In the genomic region with DNA sequence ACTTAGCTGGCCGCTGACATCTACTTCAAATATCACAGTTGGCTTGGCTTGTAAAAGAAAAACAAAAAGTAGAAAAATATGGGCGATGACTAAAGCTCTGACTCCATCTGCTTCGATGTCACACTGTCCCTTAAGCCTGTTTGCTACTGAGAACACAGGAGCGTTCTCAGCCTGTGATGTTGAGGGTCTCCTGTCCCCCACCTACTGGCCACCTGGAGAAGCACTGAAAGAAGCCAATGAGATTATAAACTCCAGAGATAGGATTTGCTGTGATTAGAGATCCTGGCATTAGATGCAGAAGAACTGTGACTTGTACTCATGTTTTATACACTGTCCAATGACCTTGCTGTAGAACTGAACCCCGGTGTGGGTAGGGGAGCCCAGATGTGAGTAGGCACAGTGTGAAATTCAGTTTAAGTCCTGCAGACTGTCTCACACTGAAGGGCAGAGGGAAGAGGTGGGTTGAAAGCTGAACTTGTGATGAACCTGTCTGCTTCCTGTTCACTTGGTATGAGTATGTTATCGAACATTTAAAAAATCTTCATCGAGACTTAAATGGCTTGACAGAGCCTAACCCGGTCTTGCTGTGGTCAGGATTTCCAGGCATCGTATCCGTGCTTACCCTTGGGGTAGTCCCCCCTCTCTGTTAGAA, we compare ENCODE assay signal across 17 mouse cellular contexts.
DNase-seq lines count a peak whose midpoint lies in the region; ATAC-seq and TF ChIP-seq lines count a peak whose summit lies in the region.
"Had no signal": no experiment of that assay in that cellular context is flagged by ENCODE, and none has a peak within 500 bp of the region (broad histone marks: within the 10 kb centered on the region; RNA-seq: fewer than 3 reads in every experiment).

No protein-coding gene starts in this region.

- H3K9me3 ChIP-seq in liver, postnatal 0 days (ENCODE audit: low read length) = no peaks in the 10 kb centered on the region
- H3K9me3 ChIP-seq: embryonic facial prominence, embryonic 13.5 days; forebrain, embryonic 15.5 days; limb, embryonic 12.5 days; midbrain, embryonic 12.5 days had no signal

- DNase-seq in embryo, embryonic 10 days (ENCODE audit: low spot score) = peak; percentile 31
- DNase-seq in embryo, embryonic 9.5 days (ENCODE audit: extremely low spot score) = no peak
- no peak for DNase-seq in liver, postnatal 0 days
- no peak for DNase-seq in liver
- DNase-seq in T-cell, adult 2 months (ENCODE audit: low spot score) = peak; percentile 15
- DNase-seq in thymus, postnatal 36 days = peak; percentile 43 to 49
- no peak for DNase-seq in urinary bladder, postnatal 4 days (ENCODE audit: low spot score in 2 of 2)
- DNase-seq in spleen, adult 12 weeks (ENCODE audit: low spot score) = no peak
- DNase-seq: adrenal gland, postnatal 36 days; cerebellum, adult 2 months; heart, postnatal 10 days; lung, adult 2 months had no signal

- H3K4me1 ChIP-seq in liver, postnatal 0 days (ENCODE audit: insufficient read depth) = no peaks in the 10 kb centered on the region
- H3K4me1 ChIP-seq: embryonic facial prominence, embryonic 13.5 days; forebrain, embryonic 15.5 days; limb, embryonic 12.5 days had no signal

- no peak overlapping the region for H3K9ac ChIP-seq in liver, postnatal 0 days (replicated peaks)
- H3K9ac ChIP-seq: embryonic facial prominence, embryonic 13.5 days; forebrain, embryonic 15.5 days; limb, embryonic 12.5 days; midbrain, embryonic 12.5 days had no signal

- H3K36me3 ChIP-seq in liver, postnatal 0 days (replicated peaks; ENCODE audit: insufficient read depth, low read length) = no peaks in the 10 kb centered on the region
- H3K36me3 ChIP-seq: embryonic facial prominence, embryonic 13.5 days; forebrain, embryonic 15.5 days; limb, embryonic 12.5 days; midbrain, embryonic 12.5 days had no signal

- H3K27ac ChIP-seq in liver, postnatal 0 days (ENCODE audit: low read depth) = no peak overlapping the region
- H3K27ac ChIP-seq: embryonic facial prominence, embryonic 13.5 days; forebrain, embryonic 15.5 days; limb, embryonic 12.5 days; midbrain, embryonic 12.5 days had no signal

- no peak overlapping the region for H3K4me2 ChIP-seq in liver, postnatal 0 days (ENCODE audit: low read depth, low read length)
- H3K4me2 ChIP-seq: embryonic facial prominence, embryonic 13.5 days; forebrain, embryonic 15.5 days; limb, embryonic 12.5 days; midbrain, embryonic 12.5 days had no signal

- WGBS in liver, postnatal 0 days (ENCODE audit: insufficient replicate concordance) = 68% methylated on average over 10 of the region's 10 CpGs

- no peak overlapping the region for H3K4me3 ChIP-seq in liver, postnatal 0 days (ENCODE audit: low read depth, low read length)
- H3K4me3 ChIP-seq: embryonic facial prominence, embryonic 13.5 days; forebrain, embryonic 15.5 days; limb, embryonic 12.5 days; midbrain, embryonic 12.5 days had no signal

- no peak for TF ChIP-seq EP300 in liver, postnatal 0 days (IDR thresholded peaks at IDR 0.05; ENCODE audit: low read depth)

- 0 out of 2 replicates have a peak, but pooled peaks have one; percentile 0 for TF ChIP-seq CTCF in liver, postnatal 0 days (IDR thresholded peaks at IDR 0.05; ENCODE audit: low read depth)

- ATAC-seq in liver, postnatal 0 days = no peak
- ATAC-seq: forebrain, embryonic 15.5 days; intestine, embryonic 16.5 days had no signal

- no peaks in the 10 kb centered on the region for H3K27me3 ChIP-seq in liver, postnatal 0 days (ENCODE audit: insufficient read depth, low read length)
- H3K27me3 ChIP-seq: embryonic facial prominence, embryonic 13.5 days; forebrain, embryonic 15.5 days; limb, embryonic 12.5 days; midbrain, embryonic 12.5 days had no signal

Comparison
In these comparisons a context has a peak if more than half of its experiments do, and no peak if none do; other contexts are left out.
1. DNase-seq: peak in embryo, embryonic 10 days (single experiment), T-cell, adult 2 months (single experiment) and thymus, postnatal 36 days (2 of 2); none in embryo, embryonic 9.5 days (single experiment), liver, postnatal 0 days (single experiment), liver (single experiment), urinary bladder, postnatal 4 days (0 of 2) and spleen, adult 12 weeks (single experiment).